Mouse (Mus musculus) stomach, embryonic 14.5 days (tissue): ENCODE measurements around the gene Fam187b. TPM values are rescaled to one million over a fixed set of nuclear protein-coding genes. Genes with fewer than 3 reads are reported as not detected.
A peak's percentile ranks its signal among the peaks of the same experiment; 100 is the strongest.

Source experiments
- ATAC-seq: fragments of 200-750 bp; cut with Nextera tagmentation; 2 replicates; pipeline ENCODE4 v1.8.0; 2017; ENCODE audit warnings: low read depth, moderate TSS enrichment; ENCODE audit not compliant: insufficient number of reproducible peaks, insufficient read depth, low FRiP score
- H3K27ac ChIP-seq: fragments of 300-500 bp; sonication (generic); 2 replicates; pipeline ENCODE4 v1.5.1; 2014; ENCODE audit warnings: mild to moderate bottlenecking, low read length, moderate library complexity, mixed read lengths
- H3K27me3 ChIP-seq: fragments of 300-500 bp; sonication (generic); 2 replicates; pipeline ENCODE4 v1.6.1; 2014; ENCODE audit warnings: low read length, control low read depth, mixed read lengths; ENCODE audit not compliant: control insufficient read depth, insufficient read depth
- H3K36me3 ChIP-seq: fragments of 300-500 bp; sonication (generic); 2 replicates; pipeline ENCODE4 v1.6.1; 2014; ENCODE audit warnings: mild to moderate bottlenecking, control low read depth, low read length, moderate library complexity, mixed read lengths; ENCODE audit not compliant: control insufficient read depth, insufficient read depth
- H3K4me1 ChIP-seq: fragments of 300-500 bp; sonication (generic); 2 replicates; pipeline ENCODE4 v1.6.1; 2014; ENCODE audit warnings: low read length, control low read depth, mixed read lengths; ENCODE audit not compliant: control insufficient read depth, insufficient read depth
- H3K4me2 ChIP-seq: fragments of 300-500 bp; sonication (generic); replicated peaks from 2 replicates; pipeline ENCODE4 v1.6.1; 2014; ENCODE audit warnings: low read depth, low read length, control low read depth
- H3K4me3 ChIP-seq: fragments of 300-500 bp; sonication (generic); 2 replicates; pipeline ENCODE4 v1.5.1; 2014; ENCODE audit warnings: low read depth, low read length, control low read depth
- H3K9ac ChIP-seq: fragments of 300-500 bp; sonication (generic); replicated peaks from 2 replicates; pipeline ENCODE4 v1.6.1; 2014; ENCODE audit warnings: low read depth, mild to moderate bottlenecking, control low read depth, low read length, moderate library complexity, mixed read lengths
- H3K9me3 ChIP-seq: fragments of 300-500 bp; sonication (generic); 2 replicates; pipeline ENCODE4 v1.6.1; 2016; ENCODE audit warnings: low read depth, low read length, control low read depth; ENCODE audit not compliant: control insufficient read depth
- WGBS: fragments of 180-500 bp; shearing (Covaris S2); extraction: QIAGEN DNeasy Blood & Tissue Kit; methylation state at CpG from one replicate; pipeline ENCODE4 v1.1.7; 2014; 5-methylcytosine and 5-hydroxymethylcytosine counted together
- polyA plus RNA-seq: library from polyadenylated mRNA; unstranded; fragments of >200 nt; fragmentation: Nextera tagmentation; extraction: Ambion mirVana; gene quantifications from 2 replicates; pipeline ENCODE4 v1.2.1, GENCODE M21; 2014

Gene Fam187b
- polyA plus RNA-seq, 1 experiment from 2014 or later, result 6.4 TPM

- ATAC-seq, result no peak
- 84% methylated on average over 14 of the region's 14 CpGs for WGBS
These were observed 7.9 kb upstream of the Fam187b start for GRCm38 (mm10) chr7:30965677-30966076.

GRCm38 (mm10) chr7:30966657-30967056 lies 6.9 kb upstream of the Fam187b start:
- no peak for ATAC-seq
- WGBS, result 77% methylated on average over 3 of the region's 3 CpGs
- peaks cover 10% of the 10 kb centered on the region; the same call in 1 of the 2 replicates for H3K36me3 ChIP-seq
- no peak overlapping the region for H3K4me3 ChIP-seq
- no peak overlapping the region for H3K27ac ChIP-seq
- H3K9me3 ChIP-seq, result no peaks in the 10 kb centered on the region
- H3K27me3 ChIP-seq, result no peaks in the 10 kb centered on the region
- H3K4me2 ChIP-seq, result no peak overlapping the region
- no peak overlapping the region for H3K9ac ChIP-seq
- H3K4me1 ChIP-seq, result no peaks in the 10 kb centered on the region

More at GRCm38 (mm10) chr7:30965677-30966076, 7.9 kb upstream of the Fam187b start:
- H3K4me2 ChIP-seq, result no peak overlapping the region
- H3K27me3 ChIP-seq, result no peaks in the 10 kb centered on the region
- no peaks in the 10 kb centered on the region for H3K9me3 ChIP-seq
- H3K4me3 ChIP-seq, result no peak overlapping the region
- H3K4me1 ChIP-seq, result no peaks in the 10 kb centered on the region
- no peak overlapping the region for H3K27ac ChIP-seq
- peaks cover 8% of the 10 kb centered on the region for H3K36me3 ChIP-seq
- no peak overlapping the region for H3K9ac ChIP-seq

- no peak overlapping the region for H3K9ac ChIP-seq
- H3K4me2 ChIP-seq, result no peak overlapping the region
- no peaks in the 10 kb centered on the region for H3K9me3 ChIP-seq
- H3K27me3 ChIP-seq, result no peaks in the 10 kb centered on the region
- 96% methylated on average over 8 of the region's 8 CpGs for WGBS
- H3K27ac ChIP-seq, result no peak overlapping the region
- ATAC-seq, result no peak
- no peak overlapping the region for H3K4me3 ChIP-seq
- H3K36me3 ChIP-seq, result peaks cover 10% of the 10 kb centered on the region; the same call in 1 of the 2 replicates
- H3K4me1 ChIP-seq, result no peaks in the 10 kb centered on the region
These were observed 5.0 kb upstream of the Fam187b start for GRCm38 (mm10) chr7:30968611-30969010.

GRCm38 (mm10) chr7:30969174-30969573 lies 4.4 kb upstream of the Fam187b start:
- Histone ChIP-seq H3K4me2 (no peak overlapping the region), H3K9ac (no peak overlapping the region), H3K4me1 (no peaks in the 10 kb centered on the region), H3K27ac (no peak overlapping the region), H3K4me3 (no peak overlapping the region), H3K9me3 (no peaks in the 10 kb centered on the region), H3K27me3 (no peaks in the 10 kb centered on the region), H3K36me3 (peaks cover 10% of the 10 kb centered on the region; the same call in 1 of the 2 replicates)
- 75% methylated on average over 4 of the region's 4 CpGs for WGBS
- ATAC-seq, result no peak

GRCm38 (mm10) chr7:30971901-30972300 lies 1.7 kb upstream of the Fam187b start:
- no peak for ATAC-seq
- H3K4me1 ChIP-seq, result no peaks in the 10 kb centered on the region
- peak overlapping the region; percentile 53 for H3K4me2 ChIP-seq
- H3K4me3 ChIP-seq, result peak overlapping the region; percentile 50; the same call in 1 of the 2 replicates
- no peak overlapping the region for H3K27ac ChIP-seq
- no peaks in the 10 kb centered on the region for H3K9me3 ChIP-seq
- H3K36me3 ChIP-seq, result 0 out of 2 replicates have a peak, but pooled peaks cover 7% of the 10 kb centered on the region
- WGBS, result 87% methylated on average over 15 of the region's 15 CpGs
- H3K9ac ChIP-seq, result no peak overlapping the region
- H3K27me3 ChIP-seq, result no peaks in the 10 kb centered on the region

- Histone ChIP-seq H3K27me3 (no peaks in the 10 kb centered on the region), H3K27ac (peak overlapping the region; percentile 89), H3K4me3 (peak overlapping the region; percentile 50), H3K9ac (peak overlapping the region; percentile 49), H3K36me3 (0 out of 2 replicates have a peak, but pooled peaks cover 7% of the 10 kb centered on the region), H3K4me2 (peak overlapping the region; percentile 53), H3K4me1 (no peaks in the 10 kb centered on the region), H3K9me3 (no peaks in the 10 kb centered on the region)
- peak; percentile 26 for ATAC-seq
- WGBS, result 3% methylated on average over 41 of the region's 41 CpGs
These were observed 952 bp upstream of the Fam187b start for GRCm38 (mm10) chr7:30972426-30973250.

- Histone ChIP-seq H3K27me3 (no peaks in the 10 kb centered on the region), H3K36me3 (0 out of 2 replicates have a peak, but pooled peaks cover 7% of the 10 kb centered on the region), H3K9me3 (no peaks in the 10 kb centered on the region), H3K9ac (peak within 1 kb of the TSS; percentile 49), H3K4me2 (peak within 1 kb of the TSS; percentile 53), H3K27ac (peak within 1 kb of the TSS; percentile 89), H3K4me3 (peak within 1 kb of the TSS; percentile 50), H3K4me1 (no peaks in the 10 kb centered on the region)
- WGBS, result 1% methylated on average over 19 of the region's 19 CpGs
- no peak; the same call in 1 of the 2 replicates for ATAC-seq
These were observed 414 bp upstream of the Fam187b start, which contains the start of gene Lsr for GRCm38 (mm10) chr7:30973251-30973500. Lsr (minus strand) TSS chr7:30973464.

GRCm38 (mm10) chr7:30981703-30982102 lies 8.1 kb downstream of the Fam187b start:
- H3K9me3 ChIP-seq, result no peaks in the 10 kb centered on the region

More at GRCm38 (mm10) chr7:30981703-30982102, 8.1 kb downstream of the Fam187b start:
- no peak overlapping the region for H3K27ac ChIP-seq
- no peak overlapping the region for H3K9ac ChIP-seq
- 93% methylated on average over 4 of the region's 4 CpGs for WGBS
- H3K4me3 ChIP-seq, result no peak overlapping the region
- H3K4me1 ChIP-seq, result no peaks in the 10 kb centered on the region
- H3K27me3 ChIP-seq, result no peaks in the 10 kb centered on the region
- H3K4me2 ChIP-seq, result no peak overlapping the region
- H3K36me3 ChIP-seq, result no peaks in the 10 kb centered on the region
- no peak for ATAC-seq
